Mouse (Mus musculus) hematopoietic stem cell, adult 5-6 weeks (primary cell): ENCODE results near the gene Ms4a4c. TPM values are rescaled to one million over a fixed set of nuclear protein-coding genes. Genes with fewer than 3 reads are reported as not detected.
"Not testable (repeated sequence)": the region's sequence is repeated elsewhere in the genome, so short reads cannot be mapped to it uniquely, and the experiment has no call there.

ENCODE experiments used
- ATAC-seq, 2 experiments: fragments of 125-278 bp in 1 of 2; replicated peaks in 1 of 2; 2 replicates each; pipeline ENCODE4 v1.8.0; 2016 to 2017; ENCODE audit warnings: inconsistent platforms in 2 of 2, mild to moderate bottlenecking in 2 of 2, moderate number of reproducible peaks in 2 of 2, low read depth in 1 of 2, moderate TSS enrichment in 1 of 2; ENCODE audit not compliant: low FRiP score in 2 of 2, poor library complexity in 2 of 2, severe bottlenecking in 2 of 2, insufficient read depth in 1 of 2, low TSS enrichment in 1 of 2
- total RNA-seq: library from RNA; stranded (forward); fragments of 172-1452, 232-1000 nt; gene quantifications from 2 replicates; pipeline ENCODE4 v1.2.3, GENCODE M21; 2017

The Ms4a4c gene
- total RNA-seq, 1 experiment from 2014 or later: 10.5 TPM

DNA sequence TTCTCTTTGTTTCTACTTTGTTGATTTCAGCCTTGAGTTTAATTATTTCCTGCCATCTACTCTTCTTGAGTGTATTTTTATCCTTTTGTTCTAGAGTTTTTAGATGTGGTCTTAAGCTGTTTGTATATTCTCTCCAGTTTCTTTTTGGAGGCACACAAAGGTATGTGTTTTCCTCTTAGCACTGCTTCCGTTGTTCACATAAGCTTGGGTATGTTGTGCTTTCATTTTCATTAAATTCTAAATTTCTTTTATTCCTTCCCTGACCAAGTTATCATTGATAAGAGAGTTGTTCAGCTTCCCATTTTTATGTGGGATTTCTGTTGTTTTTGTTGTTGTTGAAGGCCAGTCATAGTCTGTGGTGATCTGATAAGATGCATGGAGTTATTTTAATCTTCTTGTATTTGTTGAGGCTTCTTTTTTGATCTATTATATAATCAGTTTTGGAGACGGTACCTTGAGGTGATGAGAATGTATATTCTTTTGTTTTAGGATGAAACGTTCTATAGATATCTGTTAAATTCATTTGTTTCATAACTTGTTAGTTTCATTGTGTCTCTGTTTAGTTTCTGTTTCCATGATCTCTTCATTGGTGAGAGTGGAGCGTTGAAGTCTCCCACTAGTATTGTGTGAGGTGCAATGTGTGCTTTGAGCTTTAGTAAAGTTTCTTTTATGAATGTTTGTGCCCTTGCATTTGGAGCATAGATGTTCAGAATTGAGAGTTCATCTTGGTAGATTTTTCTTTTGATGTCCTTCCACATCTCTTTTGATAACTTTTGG lies 30.7 kb downstream of the Ms4a4c start:
- ATAC-seq: no peak

- ATAC-seq: no peak
These were observed 38.8 kb downstream of the Ms4a4c start, which contains the start of gene Ms4a4b for GRCm38 (mm10) chr19:11443338-11443737. Gene Ms4a4b, plus strand, starts transcription at chr19:11443553.

- ATAC-seq: no peak
These were observed 39.4 kb downstream of the Ms4a4c start for GRCm38 (mm10) chr19:11443964-11444363.

GRCm38 (mm10) chr19:11447238-11447637 lies 42.7 kb downstream of the Ms4a4c start:
- peak; percentile 36 to 73; a peak in 3 of 4 replicates for ATAC-seq

DNA sequence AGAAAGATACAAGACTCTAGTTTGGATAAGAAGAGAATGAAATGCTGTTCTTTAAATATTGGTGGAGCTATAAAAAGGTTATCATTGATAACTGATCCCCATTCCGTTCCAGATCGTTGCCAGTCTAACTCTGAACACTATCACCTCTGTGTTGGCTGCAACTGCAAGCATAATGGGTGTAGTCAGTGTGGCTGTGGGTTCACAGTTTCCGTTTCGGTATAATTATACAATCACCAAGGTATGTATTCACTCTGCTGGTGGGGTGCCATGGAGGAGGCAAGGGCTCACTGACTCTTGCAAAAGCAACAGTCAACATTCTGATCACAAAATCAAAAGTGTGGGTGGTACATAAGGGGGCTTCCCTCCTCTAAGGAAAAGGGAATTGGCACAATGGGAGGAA lies 54.5 kb downstream of the Ms4a4c start:
- not testable (repeated sequence) for ATAC-seq

DNA sequence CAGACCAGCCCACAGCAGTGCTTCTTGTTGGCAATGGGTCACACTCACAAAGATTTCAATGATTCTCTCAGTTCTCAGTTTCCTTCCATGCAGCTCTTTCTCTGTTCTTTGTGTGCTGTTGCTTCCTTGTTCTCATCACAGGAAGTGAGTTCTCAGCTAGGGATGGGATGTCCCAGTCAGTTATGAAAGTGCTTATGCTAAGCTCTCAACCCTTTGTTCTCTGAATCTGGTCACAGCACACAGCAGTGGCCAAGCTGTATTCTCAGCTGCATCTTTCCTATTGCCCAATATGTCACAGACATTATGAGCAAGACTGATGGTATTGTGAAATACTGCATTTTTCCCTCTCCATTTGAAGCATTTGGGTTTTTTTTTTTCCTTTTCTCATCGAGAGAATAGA lies 60.2 kb downstream of the Ms4a4c start:
- ATAC-seq: not testable (repeated sequence)

DNA sequence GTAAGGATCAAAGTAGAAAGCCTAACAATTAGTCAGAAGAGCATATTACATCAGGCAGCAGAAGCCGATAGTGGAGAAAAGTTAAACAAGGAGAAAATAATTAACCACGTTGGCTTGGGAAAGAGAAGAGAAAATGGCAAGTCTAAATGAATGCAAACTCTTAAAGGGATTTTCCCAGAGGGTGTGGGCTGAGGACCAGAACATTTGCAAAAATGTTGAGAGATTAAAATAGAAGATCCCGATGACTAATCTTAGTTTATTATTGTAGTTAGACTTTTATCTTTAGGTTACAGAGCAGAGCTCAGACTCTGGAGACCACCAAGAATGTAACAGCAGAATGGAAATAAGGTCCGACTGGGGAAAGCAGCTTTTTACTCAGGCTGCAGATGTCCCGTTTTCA lies 61.9 kb downstream of the Ms4a4c start:
- ATAC-seq: no peak

DNA sequence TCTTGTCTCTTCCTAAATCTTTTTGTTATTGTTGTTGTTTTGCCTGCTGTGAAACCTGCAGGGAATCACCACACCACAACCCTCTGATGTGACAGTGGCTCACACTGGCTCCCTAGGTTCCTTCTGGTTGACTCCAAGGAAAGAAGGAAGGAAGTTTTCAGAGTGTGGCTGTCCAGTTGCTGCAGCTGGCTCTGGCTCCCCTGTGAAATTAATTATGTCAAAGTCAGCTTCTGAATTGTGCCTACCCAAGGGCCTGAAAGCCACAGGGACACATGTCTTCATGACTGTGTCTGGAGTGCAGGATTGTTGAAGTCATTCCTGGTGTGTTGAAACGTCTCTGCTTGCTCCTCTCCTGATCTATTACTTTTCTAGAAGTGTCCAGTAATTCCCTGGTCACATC lies 63.8 kb downstream of the Ms4a4c start:
- ATAC-seq: 0 out of 4 replicates have a peak, but pooled peaks of 1 of the 2 experiments have one; percentile 22

DNA sequence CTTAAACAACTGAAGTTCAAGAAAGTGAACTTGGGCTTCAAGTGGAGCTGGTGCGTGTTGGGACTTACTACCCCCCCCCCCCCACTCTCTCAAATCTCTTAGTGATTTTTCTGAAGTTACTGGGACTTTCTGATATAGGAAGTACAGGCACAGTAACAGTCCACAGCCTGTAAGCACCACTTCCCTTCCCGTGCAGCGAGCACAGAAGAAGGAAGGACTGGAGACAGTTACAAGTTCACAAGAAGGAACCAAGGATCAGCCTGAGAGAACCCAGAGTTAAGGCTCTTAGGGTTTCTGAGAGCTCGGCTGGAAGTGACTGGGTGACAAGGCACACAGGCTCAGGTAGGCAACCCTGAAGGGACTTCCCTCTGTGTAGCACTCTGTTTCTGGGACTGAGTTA lies 64.6 kb downstream of the Ms4a4c start, which contains the start of gene Ms4a6c:
Gene Ms4a6c, plus strand, starts transcription at position 152 of the 400 bp plus-strand sequence.
- peak; percentile 73 to 87 for ATAC-seq

Other genes starting within 250 kb of the Ms4a4c start
- not detected in 2 replicates for gene 1700025F22Rik, start 239.4 kb upstream of the Ms4a4c start, total RNA-seq
- not detected in 2 replicates for gene Ms4a13, start 208.0 kb upstream of the Ms4a4c start, total RNA-seq
- not detected in 2 replicates for gene Ms4a12, start 172.3 kb upstream of the Ms4a4c start, total RNA-seq
- gene Ms4a1, start 138.5 kb upstream of the Ms4a4c start, total RNA-seq: 0.38 TPM in 1 of 2 replicates, not detected in the other
- gene Ms4a5, start 120.9 kb upstream of the Ms4a4c start, total RNA-seq: not detected in 2 replicates
- not detected in 2 replicates for gene Ms4a14, start 90.3 kb upstream of the Ms4a4c start, total RNA-seq
- 2.8 TPM in 1 of 2 replicates, not detected in the other for gene Ms4a7, start 68.6 kb upstream of the Ms4a4c start, total RNA-seq
- not detected in 2 replicates for gene Ms4a4a, start 29.2 kb upstream of the Ms4a4c start, total RNA-seq
- 1.1 and 4.7 TPM in 2 replicates for gene Ms4a4b, start 38.8 kb downstream of the Ms4a4c start, total RNA-seq
- 23.6 and 32.0 TPM in 2 replicates for gene Ms4a6c, start 64.6 kb downstream of the Ms4a4c start, total RNA-seq
- gene Gm8369, start 81.2 kb downstream of the Ms4a4c start, total RNA-seq: 0.69 and 11.6 TPM in 2 replicates
- 15.9 and 39.4 TPM in 2 replicates for gene Ms4a6b, start 111.7 kb downstream of the Ms4a4c start, total RNA-seq
- 0.25 TPM in 1 of 2 replicates, not detected in the other for gene Ms4a4d, start 132.0 kb downstream of the Ms4a4c start, total RNA-seq
- gene Ms4a6d, start 200.1 kb downstream of the Ms4a4c start, total RNA-seq: 0.55 and 1.1 TPM in 2 replicates
- 7.5 and 21.3 TPM in 2 replicates for gene Ms4a2, start 218.9 kb downstream of the Ms4a4c start, total RNA-seq
- gene Ms4a3, start 236.1 kb downstream of the Ms4a4c start, total RNA-seq: 17.6 and 52.5 TPM in 2 replicates